Mouse (Mus musculus) spleen, adult 12 weeks (tissue): ENCODE results near the gene Gimap9.

ENCODE experiments used
- DNase-seq: peaks from one replicate; pipeline ENCODE4 v3.0.0; 2022; ENCODE audit warnings: low spot score

The Gimap9 gene

GRCm38 (mm10) chr6:48675931-48676859 lies at the start of gene Gimap9:
Gene Gimap9, plus strand, starts transcription at chr6:48676129.
- peak; percentile 68 for DNase-seq

DNA sequence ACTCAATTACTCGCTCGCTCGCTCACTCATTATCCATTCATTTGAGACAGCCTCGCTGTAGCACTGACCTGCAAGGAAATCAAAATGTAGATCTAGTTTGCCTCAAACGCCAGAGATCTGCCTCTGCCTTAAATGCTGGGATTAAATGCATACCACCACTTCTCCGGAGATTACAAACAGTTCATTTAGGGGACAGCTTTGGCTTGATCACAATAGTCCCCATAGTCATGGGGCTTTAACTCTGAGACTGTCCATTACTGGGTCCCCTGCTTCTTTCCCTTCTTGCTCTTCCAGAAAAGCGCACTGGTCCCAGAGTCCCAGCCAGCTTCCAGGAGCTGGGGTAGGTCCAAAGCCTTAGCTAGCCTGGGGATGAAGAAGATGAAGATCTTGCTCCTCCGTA lies 49.5 kb upstream of the Gimap9 start, which contains the start of gene AI854703:
Gene AI854703, plus strand, starts transcription at position 301 of the 400 bp plus-strand sequence.
- DNase-seq = no peak

DNA sequence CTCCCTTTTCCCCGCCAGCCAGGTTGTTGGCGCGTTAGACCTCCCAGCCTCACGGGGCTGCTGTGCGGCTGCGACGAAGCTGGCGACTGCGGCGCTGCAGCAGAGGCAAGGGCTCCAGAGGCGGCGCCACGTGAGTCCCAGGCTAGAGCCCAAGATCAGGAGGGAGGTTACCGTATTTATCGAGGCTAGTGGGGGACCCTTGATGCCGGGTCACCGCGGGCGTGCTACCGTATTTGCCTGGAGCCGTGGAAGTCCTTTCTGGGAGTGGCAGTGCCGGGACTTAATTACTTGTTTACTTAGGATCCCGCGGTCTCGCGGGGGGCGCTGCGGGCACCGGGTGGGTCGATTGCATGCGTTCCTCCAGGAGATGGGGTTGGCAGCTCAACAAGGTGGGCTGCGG lies 48.9 kb upstream of the Gimap9 start:
- DNase-seq = no peak

GRCm38 (mm10) chr6:48627511-48627924 lies 48.4 kb upstream of the Gimap9 start:
- DNase-seq = no peak

GRCm38 (mm10) chr6:48628377-48628776 lies 47.6 kb upstream of the Gimap9 start:
- DNase-seq = no peak

DNA sequence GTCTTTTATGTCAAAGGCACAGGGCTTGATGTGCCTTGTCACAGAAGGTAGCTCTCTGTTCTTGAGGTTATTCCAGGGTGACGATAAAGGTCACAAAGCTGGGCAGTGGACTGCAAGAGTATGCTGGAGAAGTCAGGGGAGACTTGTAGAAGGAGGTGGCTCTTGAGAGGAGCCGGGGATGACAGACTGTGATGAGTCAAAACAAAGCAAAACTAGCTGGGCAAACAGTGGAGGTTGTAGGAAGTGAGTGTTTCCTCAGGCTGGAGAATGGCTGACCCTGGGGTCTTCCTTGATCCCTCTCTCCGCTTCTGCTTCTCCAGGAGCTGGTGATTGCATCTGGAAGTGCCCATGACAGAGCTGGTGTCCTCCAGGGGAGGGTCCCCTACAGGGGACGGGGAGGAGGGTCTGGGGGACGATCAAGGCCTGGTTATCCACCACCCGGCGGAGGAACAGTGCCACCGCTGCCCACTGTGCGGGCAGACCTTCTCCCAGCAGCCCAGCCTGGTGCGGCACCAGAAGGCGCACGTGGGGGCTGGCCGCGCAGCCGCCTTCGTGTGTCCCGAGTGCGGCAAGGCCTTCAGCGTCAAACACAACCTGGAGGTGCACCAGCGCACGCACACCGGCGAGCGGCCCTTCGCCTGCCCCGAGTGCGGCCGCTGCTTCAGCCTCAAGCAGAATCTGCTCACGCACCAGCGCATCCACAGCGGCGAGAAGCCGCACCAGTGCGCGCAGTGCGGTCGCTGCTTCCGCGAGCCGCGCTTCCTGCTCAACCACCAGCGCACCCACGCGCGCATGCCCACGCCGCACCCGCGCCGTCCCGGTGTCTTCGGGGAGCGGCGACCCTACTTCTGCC lies 46.9 kb upstream of the Gimap9 start:
- DNase-seq = no peak

DNA sequence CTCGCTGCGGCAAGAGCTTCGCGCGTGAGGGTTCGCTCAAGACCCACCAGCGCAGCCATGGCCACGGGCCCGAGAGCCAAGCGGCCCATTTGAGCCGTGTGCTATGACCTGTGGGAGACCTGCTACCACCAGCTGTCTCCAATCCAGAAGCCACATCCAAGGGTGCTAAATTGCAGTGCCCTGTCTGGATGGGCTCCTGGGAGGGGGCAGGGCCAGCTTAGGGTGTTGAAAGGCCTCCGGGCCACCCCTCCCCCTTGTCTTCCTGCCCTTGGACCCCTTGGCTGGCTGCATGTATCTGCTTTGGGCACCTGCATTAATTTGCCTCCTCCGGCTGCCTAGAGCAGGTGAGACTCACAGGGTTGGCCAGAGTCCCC lies 46.3 kb upstream of the Gimap9 start:
- DNase-seq = no peak

- no peak for DNase-seq
These were observed 45.1 kb upstream of the Gimap9 start for GRCm38 (mm10) chr6:48630831-48631230.

DNA sequence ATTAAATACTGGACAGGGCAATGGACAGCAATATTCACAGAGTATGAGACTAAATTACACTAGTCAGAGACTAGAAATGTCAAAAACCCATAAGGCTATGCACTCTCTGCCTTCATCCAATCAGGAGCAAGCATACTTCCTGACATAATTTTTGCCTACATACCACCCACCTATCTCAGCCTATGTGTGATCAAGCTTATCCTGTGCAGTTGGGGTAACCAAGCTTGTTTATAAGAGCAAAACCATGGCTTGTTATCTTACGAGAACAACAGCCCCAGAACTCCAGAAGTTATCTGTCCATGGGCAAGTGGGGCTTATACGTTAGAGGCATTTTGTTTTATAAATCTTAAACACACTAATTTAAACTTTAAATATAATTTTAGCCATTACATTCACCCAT lies 40.8 kb upstream of the Gimap9 start:
- no peak for DNase-seq

- no peak for DNase-seq
These were observed 39.4 kb upstream of the Gimap9 start for GRCm38 (mm10) chr6:48636515-48636914.

- DNase-seq = no peak
These were observed 38.0 kb upstream of the Gimap9 start for GRCm38 (mm10) chr6:48637811-48638500.

GRCm38 (mm10) chr6:48638553-48638952 lies 37.4 kb upstream of the Gimap9 start:
- DNase-seq = no peak

DNA sequence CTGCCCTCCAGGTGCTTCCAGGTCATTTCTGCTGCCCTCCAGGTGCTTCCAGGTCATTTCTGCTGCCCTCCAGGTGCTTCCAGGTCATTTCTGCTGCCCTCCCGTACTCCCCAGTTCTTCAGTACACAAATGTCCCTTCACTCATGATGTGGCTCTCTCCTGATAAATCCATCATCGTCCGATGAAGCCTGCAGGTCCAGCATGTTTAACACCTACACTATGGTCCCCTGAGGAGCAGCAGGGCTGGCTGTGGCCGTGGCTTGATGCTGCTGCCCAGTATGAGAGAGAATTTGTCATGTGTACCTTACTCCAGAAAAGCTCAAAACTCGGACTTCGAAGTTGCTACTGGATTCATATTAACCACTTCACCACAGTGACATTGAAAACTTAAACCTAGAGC lies 34.5 kb upstream of the Gimap9 start:
- no peak for DNase-seq

DNA sequence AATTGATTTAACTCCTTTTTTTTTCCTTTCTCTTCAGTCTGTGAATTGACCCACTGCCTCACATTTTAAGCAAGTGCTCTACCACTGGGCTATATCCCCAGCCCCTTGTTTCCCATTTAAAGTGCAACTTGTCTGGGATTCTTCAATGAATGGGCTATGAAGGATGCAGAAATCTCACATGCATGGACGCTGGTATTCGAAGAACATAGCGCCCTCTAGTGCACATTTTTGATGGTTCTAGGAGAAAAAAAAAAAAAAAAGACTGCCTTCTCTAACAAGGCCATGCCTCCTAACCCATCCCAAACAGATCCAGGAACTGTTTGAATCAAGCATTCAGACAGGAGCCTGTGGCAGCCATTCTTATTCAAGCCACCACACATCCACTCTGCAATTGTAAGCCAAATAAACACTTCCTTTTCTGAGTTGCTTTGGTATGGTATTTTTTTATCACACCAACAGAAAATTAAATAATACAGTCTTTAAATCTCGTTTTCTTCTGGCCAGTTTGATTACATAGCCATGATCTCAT lies 33.1 kb upstream of the Gimap9 start:
- no peak for DNase-seq

DNA sequence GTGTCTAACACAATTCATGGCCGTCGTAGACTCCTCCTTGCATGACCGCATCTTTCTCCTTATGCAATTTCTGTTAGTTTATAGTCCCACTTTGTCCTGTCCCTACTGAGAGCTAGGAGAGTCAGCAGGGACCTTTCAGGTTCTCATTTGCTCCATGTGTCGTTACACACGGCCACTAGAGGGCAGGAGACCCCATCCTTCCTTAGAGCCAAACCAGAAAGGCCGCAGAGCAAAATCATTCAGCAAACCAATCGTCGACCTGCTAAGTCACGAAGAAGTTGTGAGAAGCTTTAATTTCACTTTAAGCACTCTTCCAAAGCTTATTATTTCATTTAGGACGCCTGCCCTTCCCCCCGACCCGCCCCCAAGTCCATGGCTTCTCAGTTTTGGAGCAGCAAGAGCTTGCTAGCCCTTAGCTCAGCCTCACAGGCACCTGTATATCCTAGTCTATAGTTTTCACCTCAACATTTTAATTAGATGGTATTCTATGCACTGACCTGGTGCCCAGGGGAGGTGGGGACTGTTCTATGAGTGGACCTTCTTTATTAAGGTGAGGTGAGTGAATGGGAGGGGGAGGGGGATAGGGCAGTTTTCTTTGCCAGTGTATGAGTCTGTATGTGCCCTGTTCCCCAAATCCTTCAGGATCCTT lies 30.1 kb upstream of the Gimap9 start:
- peak; percentile 37 for DNase-seq

DNA sequence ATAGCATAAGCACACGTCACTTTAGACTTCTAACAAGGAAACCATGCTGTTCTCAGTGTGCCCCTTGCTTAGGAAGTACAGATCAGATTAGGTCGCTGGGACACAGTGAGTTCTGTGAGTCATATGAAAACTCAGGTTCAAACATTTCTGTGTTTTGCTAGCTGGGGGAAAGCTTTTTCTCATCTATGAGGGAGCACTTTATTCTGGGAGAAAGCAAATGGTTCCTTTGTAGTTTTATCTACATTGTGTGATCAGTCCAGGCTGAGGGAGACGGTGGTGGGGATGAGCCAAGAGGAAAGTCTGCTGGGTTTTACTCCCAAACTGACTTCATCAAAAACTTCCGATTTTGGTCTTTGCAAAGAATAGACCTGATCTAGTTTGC lies 29.6 kb upstream of the Gimap9 start:
- DNase-seq = no peak

DNA sequence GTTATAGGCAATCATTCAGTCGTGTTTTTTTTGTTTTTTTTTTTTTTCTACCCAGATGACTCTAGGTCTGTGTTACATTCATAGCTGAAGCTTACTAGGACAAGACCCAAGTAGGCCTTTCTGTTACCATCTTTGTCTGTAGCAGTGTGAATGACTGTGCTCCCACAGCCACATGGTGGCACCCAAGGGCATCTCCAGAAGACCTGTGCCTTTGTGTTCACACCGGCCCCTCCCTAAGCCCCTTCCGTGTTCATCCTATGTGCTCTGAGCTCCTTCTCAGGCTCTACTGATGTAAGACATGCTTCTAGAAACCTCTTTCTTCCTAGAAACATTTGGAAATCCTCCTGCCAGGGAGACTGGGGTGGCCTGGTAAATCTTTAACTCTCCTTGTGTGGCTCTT lies 28.9 kb upstream of the Gimap9 start, which contains the start of gene Gimap8:
Gene Gimap8, plus strand, starts transcription at position 240 of the 400 bp plus-strand sequence.
- DNase-seq = peak; percentile 68

DNA sequence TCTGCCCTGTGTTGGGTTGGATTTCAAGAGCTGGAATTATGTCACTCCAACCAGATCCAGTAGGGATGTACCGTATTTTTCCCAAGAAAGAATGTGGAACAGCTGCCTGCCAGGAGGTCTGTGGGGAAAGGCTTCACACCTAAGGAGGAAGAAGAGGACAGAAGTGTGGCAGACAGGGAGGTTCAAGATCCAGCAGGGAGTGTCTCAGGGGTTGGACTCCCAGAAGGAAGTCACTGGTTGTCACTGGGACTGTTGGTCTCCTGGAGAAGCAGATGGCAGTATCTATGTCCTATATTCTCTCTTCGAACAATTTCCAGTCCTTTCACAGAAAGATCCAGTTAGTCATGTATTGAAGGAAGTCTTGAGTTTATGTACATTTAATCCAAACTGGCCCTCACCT lies 28.3 kb upstream of the Gimap9 start:
- no peak for DNase-seq

- no peak for DNase-seq
These were observed 27.1 kb upstream of the Gimap9 start for GRCm38 (mm10) chr6:48648779-48649178.

GRCm38 (mm10) chr6:48650041-48650440 lies 25.9 kb upstream of the Gimap9 start:
- DNase-seq = no peak

DNA sequence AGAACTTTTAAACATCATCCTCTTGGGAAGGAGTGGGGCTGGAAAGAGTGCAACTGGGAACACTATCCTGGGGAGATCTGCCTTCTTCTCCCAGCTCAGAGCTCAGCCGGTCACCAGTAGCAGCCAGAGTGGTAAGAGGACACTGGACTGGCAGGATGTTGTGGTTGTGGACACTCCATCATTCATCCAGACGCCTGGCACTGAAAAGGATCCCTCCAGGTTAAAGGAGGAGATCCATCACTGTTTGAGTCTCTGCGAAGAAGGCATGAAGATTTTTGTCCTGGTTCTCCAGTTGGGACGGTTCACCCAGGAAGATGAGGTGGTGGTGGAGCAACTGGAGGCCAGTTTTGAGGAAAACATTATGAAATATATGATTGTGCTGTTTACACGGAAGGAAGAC lies 17.2 kb upstream of the Gimap9 start:
- DNase-seq = no peak
